Mouse (Mus musculus): ENCODE measurements at regions not wholly inside any gene's neighbourhood (a gene's known extent, or its start where the extent isn't known, plus 50 kb on each side); places are given as distances from the start of the nearest gene placed in this dataset.

DNA sequence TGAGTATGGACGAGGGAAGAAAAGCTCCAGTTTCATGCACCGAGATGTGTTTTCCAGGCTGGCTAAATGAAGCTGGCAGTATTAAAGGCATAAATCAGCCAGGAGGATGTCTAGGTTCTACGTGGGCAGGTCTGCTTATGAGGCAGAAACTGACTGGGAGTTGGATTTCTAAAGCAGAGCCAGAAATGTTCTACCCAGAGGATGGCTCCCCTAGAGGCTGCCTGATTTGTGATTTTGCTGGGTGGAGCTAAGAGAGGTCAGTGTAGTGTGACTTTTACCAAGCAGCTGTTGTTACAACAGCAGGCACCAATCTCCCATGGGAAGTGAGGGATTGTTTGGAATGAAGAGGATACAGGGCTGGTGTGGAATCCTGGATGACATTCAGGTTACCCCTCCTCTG, 686.0 kb downstream of the Gm9195 start:
- H3K9ac ChIP-seq (ENCODE audit: low read depth, low read length), result no peak overlapping the region
- H3K27me3 ChIP-seq (ENCODE audit: control insufficient read depth, insufficient read depth, low read depth, low read length), result no peaks in the 10 kb centered on the region
- ATAC-seq, result no peak
- no peaks in the 10 kb centered on the region for H3K4me1 ChIP-seq (ENCODE audit: control insufficient read depth, insufficient read depth, low read length)
- no peak overlapping the region for H3K4me2 ChIP-seq (ENCODE audit: low read length)
- WGBS, result 77% methylated on average over 3 of the region's 3 CpGs
- no peak overlapping the region for H3K4me3 ChIP-seq (ENCODE audit: low read depth, low read length)
- no peaks in the 10 kb centered on the region for H3K9me3 ChIP-seq (replicated peaks; ENCODE audit: control insufficient read depth, low read length, poor library complexity, severe bottlenecking)
- no peak overlapping the region for H3K27ac ChIP-seq (ENCODE audit: low read length)
- H3K36me3 ChIP-seq (ENCODE audit: control insufficient read depth, insufficient read depth, low read length), result no peaks in the 10 kb centered on the region

DNA sequence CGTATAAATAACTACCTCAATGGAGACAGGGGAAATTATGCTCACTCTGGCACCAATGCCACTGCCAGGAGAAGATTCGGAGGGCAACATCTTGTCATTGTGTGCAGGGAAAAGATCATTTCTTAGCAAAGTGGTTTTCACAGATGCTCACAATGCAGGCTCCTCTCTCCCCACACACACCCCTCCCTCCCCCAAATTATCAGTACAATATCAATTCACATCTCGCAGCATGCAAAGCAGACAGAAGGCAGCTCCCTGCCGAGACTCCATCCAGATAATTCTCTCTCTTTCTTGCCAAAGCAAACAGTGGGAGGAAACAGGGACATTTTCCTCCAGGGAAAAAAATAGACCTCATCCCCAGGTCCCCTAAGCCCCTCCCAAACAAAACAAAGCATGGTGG, 691.8 kb downstream of the Gm9195 start:
- WGBS, result 24% methylated on average over 4 of the region's 4 CpGs
- H3K4me3 ChIP-seq (ENCODE audit: low read depth, low read length), result no peak overlapping the region
- 0 out of 2 replicates have a peak, but pooled peaks cover 3% of the 10 kb centered on the region for H3K4me1 ChIP-seq (ENCODE audit: control insufficient read depth, insufficient read depth, low read length)
- H3K36me3 ChIP-seq (ENCODE audit: control insufficient read depth, insufficient read depth, low read length), result no peaks in the 10 kb centered on the region
- H3K9me3 ChIP-seq (replicated peaks; ENCODE audit: control insufficient read depth, low read length, poor library complexity, severe bottlenecking), result no peaks in the 10 kb centered on the region
- H3K27me3 ChIP-seq (ENCODE audit: control insufficient read depth, insufficient read depth, low read depth, low read length), result no peaks in the 10 kb centered on the region
- H3K9ac ChIP-seq (ENCODE audit: low read depth, low read length), result no peak overlapping the region
- no peak overlapping the region for H3K4me2 ChIP-seq (ENCODE audit: low read length)
- no peak for ATAC-seq
- no peak overlapping the region for H3K27ac ChIP-seq (ENCODE audit: low read length)

DNA sequence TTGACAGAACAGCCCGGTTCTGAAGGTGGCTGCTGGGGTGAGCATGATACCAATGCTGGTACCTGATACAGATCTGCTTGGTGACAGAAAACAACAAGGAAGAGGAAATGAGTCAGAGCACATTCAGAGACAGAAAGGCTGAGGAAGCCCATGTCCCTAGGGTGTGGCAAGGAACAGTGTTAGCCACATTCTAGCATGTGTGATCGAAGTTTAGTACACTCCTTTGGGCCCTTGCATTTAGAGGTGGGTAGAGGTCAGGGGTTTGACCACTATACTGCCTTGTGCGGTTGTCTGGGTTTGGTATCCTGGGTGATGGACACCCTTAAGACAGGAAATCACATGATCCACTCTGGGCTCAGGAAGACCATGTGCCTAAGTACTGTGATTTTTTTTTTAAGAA, 695.9 kb downstream of the Gm9195 start:
- H3K27ac ChIP-seq (ENCODE audit: low read length), result no peak overlapping the region
- H3K36me3 ChIP-seq (ENCODE audit: control insufficient read depth, insufficient read depth, low read length), result no peaks in the 10 kb centered on the region
- no peak for ATAC-seq
- no peaks in the 10 kb centered on the region for H3K9me3 ChIP-seq (replicated peaks; ENCODE audit: control insufficient read depth, low read length, poor library complexity, severe bottlenecking)
- no peak overlapping the region for H3K4me2 ChIP-seq (ENCODE audit: low read length)
- H3K4me1 ChIP-seq (ENCODE audit: control insufficient read depth, insufficient read depth, low read length), result 0 out of 2 replicates have a peak, but pooled peaks cover 3% of the 10 kb centered on the region
- 95% methylated on average over 3 of the region's 3 CpGs for WGBS
- no peaks in the 10 kb centered on the region for H3K27me3 ChIP-seq (ENCODE audit: control insufficient read depth, insufficient read depth, low read depth, low read length)
- no peak overlapping the region for H3K4me3 ChIP-seq (ENCODE audit: low read depth, low read length)
- H3K9ac ChIP-seq (ENCODE audit: low read depth, low read length), result no peak overlapping the region

DNA sequence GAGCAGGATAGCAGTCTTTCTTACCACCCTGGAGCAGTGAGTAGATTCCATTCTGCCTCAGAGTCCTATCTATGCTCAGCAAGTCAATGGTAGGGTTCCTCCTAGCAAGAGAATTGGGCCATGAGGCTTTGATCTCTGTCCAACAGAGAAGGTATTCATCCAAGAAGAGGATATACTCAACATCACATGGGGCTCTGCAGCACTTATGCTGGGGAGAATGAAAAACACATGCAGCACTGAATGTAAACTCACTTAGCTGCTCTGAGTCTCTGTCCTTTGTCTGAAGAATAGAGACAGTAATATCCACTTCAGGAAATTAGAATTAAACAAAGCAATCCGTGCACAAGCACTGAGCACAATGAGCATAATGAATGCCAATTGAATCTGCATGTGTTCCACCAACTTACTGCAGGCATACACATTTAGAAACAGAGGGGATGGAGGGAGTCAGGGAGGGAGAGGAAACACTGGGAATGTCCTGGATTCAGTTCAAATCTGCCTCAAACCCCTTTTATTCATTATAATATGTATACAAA, 714.6 kb downstream of the Gm9195 start:
- Histone ChIP-seq H3K36me3 (ENCODE audit: control insufficient read depth, insufficient read depth, low read length) (no peaks in the 10 kb centered on the region), H3K4me2 (ENCODE audit: low read length) (no peak overlapping the region), H3K4me1 (ENCODE audit: control insufficient read depth, insufficient read depth, low read length) (no peaks in the 10 kb centered on the region), H3K27ac (ENCODE audit: low read length) (no peak overlapping the region), H3K27me3 (ENCODE audit: control insufficient read depth, insufficient read depth, low read depth, low read length) (no peaks in the 10 kb centered on the region), H3K9ac (ENCODE audit: low read depth, low read length) (no peak overlapping the region), H3K9me3 (replicated peaks; ENCODE audit: control insufficient read depth, low read length, poor library complexity, severe bottlenecking) (no peaks in the 10 kb centered on the region), H3K4me3 (ENCODE audit: low read depth, low read length) (no peak overlapping the region)
- no peak for ATAC-seq
- 56% methylated on average over 1 of the region's 1 CpGs for WGBS

DNA sequence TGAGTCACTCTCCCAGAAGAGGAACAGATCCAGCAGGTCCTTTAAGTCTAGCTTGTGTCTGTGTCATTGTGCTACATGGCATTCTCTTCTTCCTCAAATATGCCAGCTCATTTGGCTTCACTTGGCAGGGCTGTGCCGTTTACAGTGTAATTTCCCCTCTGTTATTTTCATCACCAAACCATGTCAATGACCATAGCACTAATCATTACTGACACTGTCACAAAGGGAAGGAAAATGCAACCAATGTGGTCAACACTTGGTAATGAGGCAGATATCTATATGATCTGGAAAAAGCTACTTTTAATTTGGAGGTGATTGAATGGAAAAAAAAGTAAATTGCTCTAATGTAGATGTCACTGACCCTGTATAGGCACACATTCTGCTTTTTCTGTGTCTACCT, 724.8 kb downstream of the Gm9195 start:
- ATAC-seq, result no peak
- no peak overlapping the region for H3K9ac ChIP-seq (ENCODE audit: low read depth, low read length)
- no peaks in the 10 kb centered on the region for H3K9me3 ChIP-seq (replicated peaks; ENCODE audit: control insufficient read depth, low read length, poor library complexity, severe bottlenecking)
- H3K4me1 ChIP-seq (ENCODE audit: control insufficient read depth, insufficient read depth, low read length), result no peaks in the 10 kb centered on the region
- no peak overlapping the region for H3K27ac ChIP-seq (ENCODE audit: low read length)
- no peak overlapping the region for H3K4me3 ChIP-seq (ENCODE audit: low read depth, low read length)
- H3K36me3 ChIP-seq (ENCODE audit: control insufficient read depth, insufficient read depth, low read length), result no peaks in the 10 kb centered on the region
- 89% methylated on average over 1 of the region's 1 CpGs for WGBS
- H3K4me2 ChIP-seq (ENCODE audit: low read length), result no peak overlapping the region
- no peaks in the 10 kb centered on the region for H3K27me3 ChIP-seq (ENCODE audit: control insufficient read depth, insufficient read depth, low read depth, low read length)

DNA sequence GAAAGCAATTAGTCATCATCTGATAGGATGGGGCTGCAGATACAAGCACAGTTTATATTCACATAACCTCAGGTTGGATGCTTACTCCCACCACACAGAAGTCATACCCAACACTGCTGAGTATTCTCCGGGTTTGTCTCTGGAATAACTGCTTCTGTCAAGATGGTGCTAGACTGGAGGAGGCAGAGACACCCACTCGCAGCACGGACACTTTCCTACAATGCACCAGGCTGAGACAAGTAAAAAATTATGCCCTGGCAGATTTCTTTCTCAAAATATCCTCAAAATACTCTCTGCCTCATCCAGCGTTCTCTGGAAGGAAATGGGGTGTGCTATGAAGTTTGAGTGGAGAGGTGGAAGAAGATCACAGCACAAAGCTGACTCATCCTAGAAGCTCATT, 763.1 kb downstream of the Gm9195 start:
- no peak overlapping the region for H3K27ac ChIP-seq (ENCODE audit: low read length)
- no peak overlapping the region for H3K4me2 ChIP-seq (ENCODE audit: low read length)
- H3K27me3 ChIP-seq (ENCODE audit: control insufficient read depth, insufficient read depth, low read depth, low read length), result no peaks in the 10 kb centered on the region
- no peak for ATAC-seq
- 88% methylated on average over 4 of the region's 4 CpGs for WGBS
- no peak overlapping the region for H3K4me3 ChIP-seq (ENCODE audit: low read depth, low read length)
- H3K9me3 ChIP-seq (replicated peaks; ENCODE audit: control insufficient read depth, low read length, poor library complexity, severe bottlenecking), result no peaks in the 10 kb centered on the region
- H3K4me1 ChIP-seq (ENCODE audit: control insufficient read depth, insufficient read depth, low read length), result no peaks in the 10 kb centered on the region
- no peaks in the 10 kb centered on the region for H3K36me3 ChIP-seq (ENCODE audit: control insufficient read depth, insufficient read depth, low read length)
- no peak overlapping the region for H3K9ac ChIP-seq (ENCODE audit: low read depth, low read length)

DNA sequence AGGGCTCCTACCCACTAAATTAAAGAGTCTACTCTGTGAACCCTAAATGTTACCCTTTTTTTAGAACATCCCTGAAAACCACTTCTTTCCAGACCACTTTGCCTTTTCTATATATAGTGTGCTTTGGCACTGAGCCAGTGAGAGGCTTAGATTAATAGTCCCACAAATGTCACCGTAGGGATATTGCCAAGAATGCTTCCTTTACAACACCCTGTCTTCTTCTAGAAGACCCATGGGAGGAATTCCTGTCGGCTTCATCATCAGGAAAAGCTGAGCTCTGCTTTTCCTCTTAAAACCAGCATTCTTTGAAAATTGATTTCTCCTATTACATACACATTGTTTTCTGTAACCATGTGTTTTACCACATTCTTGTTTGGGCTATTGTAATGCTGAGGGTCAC, 768.1 kb downstream of the Gm9195 start:
- WGBS, result 62% methylated on average over 2 of the region's 2 CpGs
- no peak overlapping the region for H3K27ac ChIP-seq (ENCODE audit: low read length)

DNA sequence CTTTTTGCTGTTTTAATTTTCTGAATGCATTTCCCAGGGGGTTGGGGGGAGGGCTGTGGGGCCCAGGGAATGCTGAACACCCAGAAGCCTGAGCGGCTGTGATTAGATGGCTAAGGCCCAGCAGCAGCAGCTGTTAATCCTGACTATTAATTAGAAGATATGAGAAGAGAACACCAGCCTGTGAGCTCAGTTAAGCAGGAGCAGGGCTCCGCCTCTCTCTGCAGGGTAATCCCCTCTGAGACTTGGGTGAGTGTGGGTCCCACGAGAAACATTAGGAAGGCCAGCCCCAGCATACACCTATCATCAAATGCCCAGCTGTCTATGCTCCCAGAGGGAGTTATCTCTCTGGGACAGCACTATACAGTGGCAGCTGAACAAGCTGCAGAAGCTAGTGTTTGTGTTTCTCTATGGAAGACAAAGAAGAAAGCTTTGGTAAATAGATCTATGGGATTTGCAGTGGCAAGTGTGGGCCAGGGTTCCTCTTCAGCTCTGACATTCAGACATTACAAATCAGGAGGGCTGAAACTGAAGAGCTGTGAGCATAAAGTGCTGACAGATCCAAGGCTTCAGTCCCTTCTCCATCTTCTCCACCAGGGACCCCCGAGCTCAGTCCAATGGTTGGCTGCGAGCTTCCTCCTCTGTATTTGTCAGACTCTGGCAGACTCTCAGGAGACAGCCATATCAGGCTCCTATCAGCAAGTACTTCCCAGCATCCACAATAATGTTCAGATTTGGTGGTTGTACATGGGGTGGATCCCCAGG, 781.9 kb downstream of the Gm9195 start:
- H3K4me2 ChIP-seq (ENCODE audit: low read length), result no peak overlapping the region
- 41% methylated on average over 5 of the region's 5 CpGs for WGBS
- peak; percentile 36; the same call in 1 of the 2 replicates for ATAC-seq
- H3K36me3 ChIP-seq (ENCODE audit: control insufficient read depth, insufficient read depth, low read length), result no peaks in the 10 kb centered on the region
- H3K4me3 ChIP-seq (ENCODE audit: low read depth, low read length), result no peak overlapping the region
- no peaks in the 10 kb centered on the region for H3K9me3 ChIP-seq (replicated peaks; ENCODE audit: control insufficient read depth, low read length, poor library complexity, severe bottlenecking)
- no peak overlapping the region for H3K27ac ChIP-seq (ENCODE audit: low read length)
- H3K9ac ChIP-seq (ENCODE audit: low read depth, low read length), result no peak overlapping the region
- H3K27me3 ChIP-seq (ENCODE audit: control insufficient read depth, insufficient read depth, low read depth, low read length), result no peaks in the 10 kb centered on the region
- no peaks in the 10 kb centered on the region for H3K4me1 ChIP-seq (ENCODE audit: control insufficient read depth, insufficient read depth, low read length)

More for the DNA sequence above, 768.1 kb downstream of the Gm9195 start:
- H3K36me3 ChIP-seq (ENCODE audit: control insufficient read depth, insufficient read depth, low read length), result no peaks in the 10 kb centered on the region
- no peaks in the 10 kb centered on the region for H3K9me3 ChIP-seq (replicated peaks; ENCODE audit: control insufficient read depth, low read length, poor library complexity, severe bottlenecking)
- no peak overlapping the region for H3K4me3 ChIP-seq (ENCODE audit: low read depth, low read length)
- no peaks in the 10 kb centered on the region for H3K4me1 ChIP-seq (ENCODE audit: control insufficient read depth, insufficient read depth, low read length)
- no peak for ATAC-seq
- H3K9ac ChIP-seq (ENCODE audit: low read depth, low read length), result no peak overlapping the region
- no peaks in the 10 kb centered on the region for H3K27me3 ChIP-seq (ENCODE audit: control insufficient read depth, insufficient read depth, low read depth, low read length)
- no peak overlapping the region for H3K4me2 ChIP-seq (ENCODE audit: low read length)

DNA sequence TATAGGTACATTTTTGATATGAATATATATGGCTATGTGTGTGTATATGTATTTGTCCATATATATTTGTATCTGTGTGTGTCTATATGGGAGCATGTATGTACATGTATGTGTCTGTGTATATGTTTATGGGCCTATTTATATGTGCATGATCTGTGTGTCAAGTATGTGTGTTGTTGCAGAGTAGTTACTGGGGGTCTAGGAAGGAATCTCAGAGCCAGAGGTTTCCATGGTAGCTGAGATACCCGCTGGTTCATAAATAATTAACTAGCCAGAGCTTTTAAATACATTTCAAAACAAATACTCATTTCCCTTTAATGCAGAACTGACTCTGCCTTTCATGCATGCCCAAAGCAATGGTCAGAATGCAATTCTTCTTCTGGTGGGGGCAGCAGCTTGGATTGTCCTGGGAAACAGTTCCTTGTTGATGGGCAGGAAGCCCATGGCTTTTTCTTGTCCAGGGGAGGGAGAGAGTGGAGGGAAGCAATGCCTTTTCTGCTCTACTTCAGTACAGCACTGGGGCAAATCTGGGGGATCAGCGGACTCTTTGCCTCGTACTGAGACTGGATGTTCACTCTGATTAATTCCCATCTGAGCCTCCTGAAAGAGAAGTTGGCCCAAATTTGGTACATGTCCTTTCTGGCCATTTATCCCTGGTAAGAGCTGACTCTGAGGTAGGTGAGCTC, 798.7 kb downstream of the Gm9195 start:
- peak; percentile 51; the same call in 1 of the 2 replicates for ATAC-seq
- peak overlapping the region; percentile 32 for H3K27ac ChIP-seq (ENCODE audit: low read length)
- H3K4me2 ChIP-seq (ENCODE audit: low read length), result no peak overlapping the region

More for the DNA sequence above, 798.7 kb downstream of the Gm9195 start:
- WGBS, result 36% methylated on average over 3 of the region's 3 CpGs
- Histone ChIP-seq H3K9me3 (replicated peaks; ENCODE audit: control insufficient read depth, low read length, poor library complexity, severe bottlenecking) (no peaks in the 10 kb centered on the region), H3K4me1 (ENCODE audit: control insufficient read depth, insufficient read depth, low read length) (peaks cover 7% of the 10 kb centered on the region), H3K9ac (ENCODE audit: low read depth, low read length) (0 out of 2 replicates have a peak overlapping the region, but pooled peaks have one; percentile 4), H3K36me3 (ENCODE audit: control insufficient read depth, insufficient read depth, low read length) (no peaks in the 10 kb centered on the region), H3K27me3 (ENCODE audit: control insufficient read depth, insufficient read depth, low read depth, low read length) (no peaks in the 10 kb centered on the region), H3K4me3 (ENCODE audit: low read depth, low read length) (no peak overlapping the region)

Data from midbrain, embryonic 16.5 days (tissue).